Mouse (Mus musculus): ENCODE measurements around the gene Rhpn2. TPM values are rescaled to one million over a fixed set of nuclear protein-coding genes. Genes with fewer than 3 reads are reported as not detected.

Rhpn2 gene
- total and polyA plus RNA-seq, 2 experiments from 2014 or later: 1.7 to 3.5 TPM

- DNase-seq (ENCODE audit: low spot score) (no peak), ATAC-seq (ENCODE audit: low FRiP score) (no peak)
- H3K4me1 ChIP-seq (ENCODE audit: insufficient read depth, low read length): no peaks in the 10 kb centered on the region
- no peaks in the 10 kb centered on the region for H3K36me3 ChIP-seq (ENCODE audit: insufficient read depth, low read length)
- H3K27ac ChIP-seq (ENCODE audit: low read depth, low read length): no peak overlapping the region
- H3K27me3 ChIP-seq (ENCODE audit: insufficient read depth, low read length): peaks cover 6% of the 10 kb centered on the region; the same call in 1 of the 2 replicates
- no peak for TF ChIP-seq CTCF (IDR thresholded peaks at IDR 0.05)
- no peak overlapping the region for H3K4me3 ChIP-seq (ENCODE audit: low read depth, low read length)
- WGBS: 86% methylated on average over 6 of the region's 6 CpGs
- no peak overlapping the region for H3K9ac ChIP-seq (replicated peaks; ENCODE audit: low read length, poor library complexity, severe bottlenecking)
- H3K9me3 ChIP-seq (ENCODE audit: low read length): no peaks in the 10 kb centered on the region
- no peak overlapping the region for H3K4me2 ChIP-seq (ENCODE audit: low read depth, low read length, poor library complexity, severe bottlenecking)
Measured at GRCm38 (mm10) chr7:35341282-35341681, 7.3 kb downstream of the Rhpn2 start.

- Histone ChIP-seq H3K4me2 (ENCODE audit: low read depth, low read length, poor library complexity, severe bottlenecking) (no peak overlapping the region), H3K9me3 (ENCODE audit: low read length) (no peaks in the 10 kb centered on the region), H3K9ac (replicated peaks; ENCODE audit: low read length, poor library complexity, severe bottlenecking) (no peak overlapping the region), H3K4me3 (ENCODE audit: low read depth, low read length) (no peak overlapping the region), H3K36me3 (ENCODE audit: insufficient read depth, low read length) (no peaks in the 10 kb centered on the region), H3K27me3 (ENCODE audit: insufficient read depth, low read length) (no peaks in the 10 kb centered on the region), H3K4me1 (ENCODE audit: insufficient read depth, low read length) (no peaks in the 10 kb centered on the region), H3K27ac (ENCODE audit: low read depth, low read length) (no peak overlapping the region)
- ATAC-seq (ENCODE audit: low FRiP score) (no peak), DNase-seq (ENCODE audit: low spot score) (no peak)
- 81% methylated on average over 4 of the region's 4 CpGs for WGBS
- no peak for TF ChIP-seq CTCF (IDR thresholded peaks at IDR 0.05)
Measured at GRCm38 (mm10) chr7:35342498-35342897, 8.5 kb downstream of the Rhpn2 start.

GRCm38 (mm10) chr7:35344785-35345330, 10.9 kb downstream of the Rhpn2 start:
- Histone ChIP-seq H3K9me3 (ENCODE audit: low read length) (no peaks in the 10 kb centered on the region), H3K9ac (replicated peaks; ENCODE audit: low read length, poor library complexity, severe bottlenecking) (no peak overlapping the region), H3K27me3 (ENCODE audit: insufficient read depth, low read length) (no peaks in the 10 kb centered on the region), H3K4me1 (ENCODE audit: insufficient read depth, low read length) (no peaks in the 10 kb centered on the region), H3K27ac (ENCODE audit: low read depth, low read length) (no peak overlapping the region), H3K36me3 (ENCODE audit: insufficient read depth, low read length) (no peaks in the 10 kb centered on the region), H3K4me3 (ENCODE audit: low read depth, low read length) (no peak overlapping the region), H3K4me2 (ENCODE audit: low read depth, low read length, poor library complexity, severe bottlenecking) (no peak overlapping the region)
- no peak for ATAC-seq (ENCODE audit: low FRiP score)
- no peak for DNase-seq (ENCODE audit: low spot score)
- TF ChIP-seq CTCF (IDR thresholded peaks at IDR 0.05): no peak
- 90% methylated on average over 5 of the region's 5 CpGs for WGBS

- ATAC-seq (ENCODE audit: low FRiP score): no peak
- Histone ChIP-seq H3K27ac (ENCODE audit: low read depth, low read length) (no peak overlapping the region), H3K9ac (replicated peaks; ENCODE audit: low read length, poor library complexity, severe bottlenecking) (no peak overlapping the region), H3K9me3 (ENCODE audit: low read length) (no peaks in the 10 kb centered on the region), H3K4me3 (ENCODE audit: low read depth, low read length) (no peak overlapping the region), H3K36me3 (ENCODE audit: insufficient read depth, low read length) (no peaks in the 10 kb centered on the region), H3K4me2 (ENCODE audit: low read depth, low read length, poor library complexity, severe bottlenecking) (no peak overlapping the region), H3K4me1 (ENCODE audit: insufficient read depth, low read length) (no peaks in the 10 kb centered on the region), H3K27me3 (ENCODE audit: insufficient read depth, low read length) (no peaks in the 10 kb centered on the region)
- DNase-seq (ENCODE audit: low spot score): no peak
- TF ChIP-seq CTCF (IDR thresholded peaks at IDR 0.05): no peak
- 78% methylated on average over 18 of the region's 18 CpGs for WGBS
Measured at GRCm38 (mm10) chr7:35347918-35348700, 14.1 kb downstream of the Rhpn2 start.

- Histone ChIP-seq H3K27me3 (ENCODE audit: insufficient read depth, low read length) (no peaks in the 10 kb centered on the region), H3K4me3 (ENCODE audit: low read depth, low read length) (no peak overlapping the region), H3K36me3 (ENCODE audit: insufficient read depth, low read length) (no peaks in the 10 kb centered on the region), H3K4me1 (ENCODE audit: insufficient read depth, low read length) (no peaks in the 10 kb centered on the region), H3K4me2 (ENCODE audit: low read depth, low read length, poor library complexity, severe bottlenecking) (no peak overlapping the region), H3K27ac (ENCODE audit: low read depth, low read length) (no peak overlapping the region), H3K9ac (replicated peaks; ENCODE audit: low read length, poor library complexity, severe bottlenecking) (no peak overlapping the region), H3K9me3 (ENCODE audit: low read length) (no peaks in the 10 kb centered on the region)
- WGBS: 87% methylated on average over 4 of the region's 4 CpGs
- no peak for TF ChIP-seq CTCF (IDR thresholded peaks at IDR 0.05)
- DNase-seq (ENCODE audit: low spot score) (no peak), ATAC-seq (ENCODE audit: low FRiP score) (no peak)
Measured at GRCm38 (mm10) chr7:35349022-35349421, 15.1 kb downstream of the Rhpn2 start.

- Histone ChIP-seq H3K27me3 (ENCODE audit: insufficient read depth, low read length) (no peaks in the 10 kb centered on the region), H3K9ac (replicated peaks; ENCODE audit: low read length, poor library complexity, severe bottlenecking) (no peak overlapping the region), H3K27ac (ENCODE audit: low read depth, low read length) (no peak overlapping the region), H3K4me2 (ENCODE audit: low read depth, low read length, poor library complexity, severe bottlenecking) (no peak overlapping the region), H3K36me3 (ENCODE audit: insufficient read depth, low read length) (no peaks in the 10 kb centered on the region), H3K4me3 (ENCODE audit: low read depth, low read length) (no peak overlapping the region), H3K9me3 (ENCODE audit: low read length) (no peaks in the 10 kb centered on the region), H3K4me1 (ENCODE audit: insufficient read depth, low read length) (no peaks in the 10 kb centered on the region)
- 89% methylated on average over 8 of the region's 8 CpGs for WGBS
- DNase-seq (ENCODE audit: low spot score) (no peak), ATAC-seq (ENCODE audit: low FRiP score) (no peak)
- TF ChIP-seq CTCF (IDR thresholded peaks at IDR 0.05): no peak
Measured at GRCm38 (mm10) chr7:35349886-35350684, 16.1 kb downstream of the Rhpn2 start.
